Mouse (Mus musculus): Measurements from ENCODE around the gene Rgma. TPM values are rescaled to one million over a fixed set of nuclear protein-coding genes. Genes with fewer than 3 reads are reported as not detected.

The Rgma gene
- total and polyA plus RNA-seq, 2 experiments from 2014 or later: 39.9 to 96.4 TPM

- no peak overlapping the region for H3K27ac ChIP-seq (ENCODE audit: low read depth, low read length)
- no peak overlapping the region for H3K4me2 ChIP-seq (ENCODE audit: low read depth)
- no peak for TF ChIP-seq CTCF (IDR thresholded peaks at IDR 0.05; ENCODE audit: low read depth)
- 92% methylated on average over 4 of the region's 4 CpGs for WGBS
- ATAC-seq: no peak
- no peak overlapping the region for H3K4me3 ChIP-seq (ENCODE audit: low read depth, low read length)
- H3K27me3 ChIP-seq (ENCODE audit: insufficient read depth, low read length): no peaks in the 10 kb centered on the region
- H3K36me3 ChIP-seq (ENCODE audit: insufficient read depth): peaks cover 84% of the 10 kb centered on the region
- H3K9me3 ChIP-seq (ENCODE audit: low read length): no peaks in the 10 kb centered on the region
- DNase-seq: no peak
- H3K4me1 ChIP-seq (ENCODE audit: insufficient read depth): no peaks in the 10 kb centered on the region
- H3K9ac ChIP-seq: no peak overlapping the region
These were observed 76.3 kb downstream of the Rgma start for GRCm38 (mm10) chr7:73451594-73451993.

GRCm38 (mm10) chr7:73452187-73452808 is 77.0 kb downstream of the Rgma start:
- TF ChIP-seq CTCF (IDR thresholded peaks at IDR 0.05; ENCODE audit: low read depth): no peak
- ATAC-seq: no peak
- H3K27me3 ChIP-seq (ENCODE audit: insufficient read depth, low read length): no peaks in the 10 kb centered on the region
- H3K9me3 ChIP-seq (ENCODE audit: low read length): no peaks in the 10 kb centered on the region
- H3K36me3 ChIP-seq (ENCODE audit: insufficient read depth): peaks cover 84% of the 10 kb centered on the region
- no peak overlapping the region for H3K4me2 ChIP-seq (ENCODE audit: low read depth)
- H3K27ac ChIP-seq (ENCODE audit: low read depth, low read length): no peak overlapping the region
- no peak overlapping the region for H3K4me3 ChIP-seq (ENCODE audit: low read depth, low read length)
- WGBS: 87% methylated on average over 3 of the region's 3 CpGs
- no peak overlapping the region for H3K9ac ChIP-seq
- no peak for DNase-seq
- H3K4me1 ChIP-seq (ENCODE audit: insufficient read depth): no peaks in the 10 kb centered on the region

GRCm38 (mm10) chr7:73454113-73454512 is 78.8 kb downstream of the Rgma start:
- H3K27me3 ChIP-seq (ENCODE audit: insufficient read depth, low read length): no peaks in the 10 kb centered on the region
- no peak overlapping the region for H3K4me2 ChIP-seq (ENCODE audit: low read depth)
- no peak overlapping the region for H3K27ac ChIP-seq (ENCODE audit: low read depth, low read length)
- no peak for ATAC-seq
- no peaks in the 10 kb centered on the region for H3K4me1 ChIP-seq (ENCODE audit: insufficient read depth)
- no peaks in the 10 kb centered on the region for H3K9me3 ChIP-seq (ENCODE audit: low read length)
- no peak for DNase-seq
- no peak overlapping the region for H3K9ac ChIP-seq
- peaks cover 78% of the 10 kb centered on the region for H3K36me3 ChIP-seq (ENCODE audit: insufficient read depth)
- TF ChIP-seq CTCF (IDR thresholded peaks at IDR 0.05; ENCODE audit: low read depth): no peak
- WGBS: 87% methylated on average over 12 of the region's 12 CpGs
- no peak overlapping the region for H3K4me3 ChIP-seq (ENCODE audit: low read depth, low read length)

- H3K4me1 ChIP-seq (ENCODE audit: insufficient read depth): no peaks in the 10 kb centered on the region
- no peaks in the 10 kb centered on the region for H3K27me3 ChIP-seq (ENCODE audit: insufficient read depth, low read length)
- DNase-seq (no peak), ATAC-seq (peak; percentile 34; the same call in 1 of the 2 replicates)
- no peak overlapping the region for H3K4me2 ChIP-seq (ENCODE audit: low read depth)
- TF ChIP-seq CTCF (IDR thresholded peaks at IDR 0.05; ENCODE audit: low read depth): no peak
- H3K27ac ChIP-seq (ENCODE audit: low read depth, low read length): no peak overlapping the region
- no peak overlapping the region for H3K9ac ChIP-seq
- no peak overlapping the region for H3K4me3 ChIP-seq (ENCODE audit: low read depth, low read length)
- H3K36me3 ChIP-seq (ENCODE audit: insufficient read depth): peaks cover 84% of the 10 kb centered on the region
- no peaks in the 10 kb centered on the region for H3K9me3 ChIP-seq (ENCODE audit: low read length)
- 89% methylated on average over 2 of the region's 2 CpGs for WGBS
These were observed 88.2 kb downstream of the Rgma start for GRCm38 (mm10) chr7:73463546-73463945.

- Histone ChIP-seq H3K4me3 (ENCODE audit: low read depth, low read length) (no peak overlapping the region), H3K4me2 (ENCODE audit: low read depth) (no peak overlapping the region), H3K36me3 (ENCODE audit: insufficient read depth) (peaks cover 81% of the 10 kb centered on the region), H3K9ac (no peak overlapping the region), H3K9me3 (ENCODE audit: low read length) (no peaks in the 10 kb centered on the region), H3K27me3 (ENCODE audit: insufficient read depth, low read length) (no peaks in the 10 kb centered on the region), H3K4me1 (ENCODE audit: insufficient read depth) (no peaks in the 10 kb centered on the region), H3K27ac (ENCODE audit: low read depth, low read length) (no peak overlapping the region)
- no peak for TF ChIP-seq CTCF (IDR thresholded peaks at IDR 0.05; ENCODE audit: low read depth)
- DNase-seq (no peak), ATAC-seq (no peak)
- WGBS: 94% methylated on average over 3 of the region's 3 CpGs
These were observed 92.4 kb downstream of the Rgma start for GRCm38 (mm10) chr7:73467741-73468140.

Other genes with a start within 250 kb of the Rgma start
- 31.9 and 53.9 TPM in 2 replicates for gene Chd2, start 166.3 kb downstream of the Rgma start, total RNA-seq (2014; rRNA removed)
- 20.2 and 32.0 TPM in 2 replicates for gene Chd2, start 166.3 kb downstream of the Rgma start, polyA plus RNA-seq (2015; fragmentation: Nextera tagmentation; extraction: Ambion mirVana)

Data from forebrain, postnatal 0 days (tissue).